Mouse (Mus musculus) C2C12 (cell line): ENCODE data around the gene Vac14.

ENCODE experiments used
- CEBPB ChIP-seq: IDR thresholded peaks from one replicate; pipeline ENCODE4 v1.6.1; 2011; ENCODE audit warnings: low read depth, mild to moderate bottlenecking, control low read depth, moderate library complexity
- CTCF ChIP-seq: IDR thresholded peaks from one replicate; pipeline ENCODE4 v1.5.1; 2011; ENCODE audit not compliant: control insufficient read depth, insufficient read depth, insufficient read length
- MAX ChIP-seq: IDR thresholded peaks from one replicate; pipeline ENCODE4 v1.6.1; 2011; ENCODE audit warnings: mild to moderate bottlenecking, control low read depth
- MYOD1 ChIP-seq: IDR thresholded peaks from one replicate; pipeline ENCODE4 v1.6.1; 2011; ENCODE audit warnings: low read depth; ENCODE audit not compliant: control insufficient read depth, insufficient read length
- MYOG ChIP-seq: IDR thresholded peaks from one replicate; pipeline ENCODE4 v1.6.1; 2011; ENCODE audit not compliant: control insufficient read depth, insufficient read length; ENCODE audit errors: extremely low read depth
- USF1 ChIP-seq: IDR thresholded peaks from one replicate; pipeline ENCODE4 v1.6.1; 2011; ENCODE audit warnings: low read depth, mild to moderate bottlenecking, control low read depth, moderate library complexity

- no peak for TF ChIP-seq CTCF
- TF ChIP-seq MAX, result no peak
- no peak for TF ChIP-seq MYOG
- TF ChIP-seq USF1, result no peak
- TF ChIP-seq CEBPB, result no peak
- no peak for TF ChIP-seq MYOD1
These were observed 87.3 kb downstream of the Vac14 start for GRCm38 (mm10) chr8:110705391-110706287.
